ENCODE assay signal across 13 mouse cellular contexts in genomic region chrX:106939326-106939725, GRCm38 (mm10).
"Had no signal": no experiment of that assay in that cellular context is flagged by ENCODE, and none has a peak within 500 bp of the region (broad histone marks: within the 10 kb centered on the region; RNA-seq: fewer than 3 reads in every experiment).

No protein-coding gene starts in this region.

- H3K4me3 ChIP-seq: midbrain, embryonic 10.5 days; midbrain, embryonic 13.5 days; midbrain, embryonic 15.5 days; neural tube, embryonic 12.5 days; stomach, embryonic 15.5 days had no signal

- ATAC-seq: midbrain, embryonic 13.5 days; midbrain, embryonic 15.5 days had no signal

- H3K9me3 ChIP-seq: midbrain, embryonic 10.5 days; midbrain, embryonic 13.5 days; midbrain, embryonic 15.5 days; neural tube, embryonic 12.5 days; stomach, embryonic 15.5 days had no signal

- H3K36me3 ChIP-seq: midbrain, embryonic 10.5 days; midbrain, embryonic 13.5 days; midbrain, embryonic 15.5 days; neural tube, embryonic 12.5 days; stomach, embryonic 15.5 days had no signal

- H3K9ac ChIP-seq: lung, embryonic 14.5 days; midbrain, embryonic 13.5 days; midbrain, embryonic 15.5 days; neural tube, embryonic 12.5 days; stomach, embryonic 15.5 days had no signal

- H3K27me3 ChIP-seq: midbrain, embryonic 15.5 days; neural tube, embryonic 12.5 days; stomach, embryonic 15.5 days had no signal

- DNase-seq: lung, adult 18-20 months; lung, embryonic 14.5 days; lung, postnatal 10 days; lung, postnatal 4 days; right cerebral cortex, postnatal 14 days; thymus, adult 18-20 months; thymus, postnatal 14 days; thymus, postnatal 36 days had no signal

- H3K4me1 ChIP-seq: midbrain, embryonic 10.5 days; midbrain, embryonic 13.5 days; midbrain, embryonic 15.5 days; neural tube, embryonic 12.5 days; stomach, embryonic 15.5 days had no signal

- H3K27ac ChIP-seq: midbrain, embryonic 10.5 days; midbrain, embryonic 13.5 days; midbrain, embryonic 15.5 days; neural tube, embryonic 12.5 days had no signal

- H3K4me2 ChIP-seq: lung, embryonic 14.5 days; midbrain, embryonic 13.5 days; midbrain, embryonic 15.5 days; neural tube, embryonic 12.5 days; stomach, embryonic 15.5 days had no signal
